Mouse (Mus musculus) small intestine, adult 2 months (tissue): Measurements from ENCODE around the gene Plcg1.

Experiments
- CTCF ChIP-seq: fragments of 200-500 bp; IDR thresholded peaks from 2 replicates; pipeline ENCODE4 v1.5.1; 2012; ENCODE audit warnings: low read depth, mild to moderate bottlenecking, control low read depth, inconsistent platforms, low read length, moderate library complexity, mixed read lengths; ENCODE audit not compliant: insufficient replicate concordance, insufficient read length; ENCODE audit errors: extremely low read depth
- POLR2A ChIP-seq: fragments of 200-500 bp; IDR thresholded peaks from 2 replicates; pipeline ENCODE4 v1.6.1; 2012; ENCODE audit warnings: low read depth, mild to moderate bottlenecking, control low read depth, inconsistent platforms, low read length, moderate library complexity

- TF ChIP-seq CTCF (no peak), POLR2A (no peak)
These were observed 13.8 kb upstream of the Plcg1 start for GRCm38 (mm10) chr2:160717269-160717668.
